Comparison of ENCODE assay signal across 20 mouse cellular contexts in genomic region chr4:40163646-40164045, GRCm38 (mm10). TPM values are rescaled to one million over a fixed set of nuclear protein-coding genes. Genes with fewer than 3 reads are reported as not detected.
DNase-seq lines count a peak whose midpoint lies in the region; ATAC-seq lines count a peak whose summit lies in the region.
"Had no signal": no experiment of that assay in that cellular context is flagged by ENCODE, and none has a peak within 500 bp of the region (broad histone marks: within the 10 kb centered on the region; RNA-seq: fewer than 3 reads in every experiment).

No protein-coding gene starts in this region.

- H3K9me3 ChIP-seq in intestine, embryonic 15.5 days: no peaks in the 10 kb centered on the region
- H3K9me3 ChIP-seq: embryonic facial prominence, embryonic 12.5 days; heart, embryonic 15.5 days had no signal

- ATAC-seq in intestine, embryonic 15.5 days: no peak
- ATAC-seq: forebrain, embryonic 16.5 days had no signal

- H3K27ac ChIP-seq in intestine, embryonic 15.5 days: no peak overlapping the region
- H3K27ac ChIP-seq: embryonic facial prominence, embryonic 12.5 days; forebrain, embryonic 12.5 days; heart, adult 2 months; heart, embryonic 15.5 days; hindbrain, embryonic 14.5 days had no signal

- H3K4me1 ChIP-seq in intestine, embryonic 15.5 days (replicated peaks): no peaks in the 10 kb centered on the region
- H3K4me1 ChIP-seq: embryonic facial prominence, embryonic 12.5 days; forebrain, embryonic 12.5 days; heart, embryonic 15.5 days had no signal

- no peaks in the 10 kb centered on the region for H3K27me3 ChIP-seq in intestine, embryonic 15.5 days (replicated peaks)
- H3K27me3 ChIP-seq: embryonic facial prominence, embryonic 12.5 days; forebrain, embryonic 12.5 days; heart, embryonic 15.5 days had no signal

- peak; percentile 57 to 59 for DNase-seq in cerebellum, postnatal 10 days
- DNase-seq in cerebellum, adult 11 months: no peak
- DNase-seq in left cerebral cortex, postnatal 4 days: peak; percentile 42
- no peak for DNase-seq in left cerebral cortex, adult 8-10 months (ENCODE audit: low spot score in 2 of 2)
- DNase-seq in CD4-positive helper T cell, adult 2 months (ENCODE audit: low read depth, low spot score): peak; percentile 21
- DNase-seq in retina, embryonic 14.5 days (ENCODE audit: low spot score): peak; percentile 38
- DNase-seq: adrenal gland, postnatal 10 days; cerebellum, adult 11-12 months; cerebellum, adult 9-10 months; embryo, embryonic 11 days; gastrocnemius, postnatal 14 days; heart, adult 2 months; heart, postnatal 14 days had no signal

- no peak overlapping the region for H3K4me2 ChIP-seq in intestine, embryonic 15.5 days (replicated peaks)
- H3K4me2 ChIP-seq: embryonic facial prominence, embryonic 12.5 days; forebrain, embryonic 12.5 days; heart, embryonic 11.5 days; heart, embryonic 15.5 days; hindbrain, embryonic 14.5 days had no signal

- H3K9ac ChIP-seq in intestine, embryonic 15.5 days: no peak overlapping the region
- H3K9ac ChIP-seq: embryonic facial prominence, embryonic 12.5 days; forebrain, embryonic 12.5 days; heart, embryonic 15.5 days; hindbrain, embryonic 14.5 days had no signal

- H3K36me3 ChIP-seq in intestine, embryonic 15.5 days: peaks cover 6% of the 10 kb centered on the region; the same call in 1 of the 2 replicates

- intact Hi-C loops in left cerebral cortex, postnatal 4 days (cut with DNase I): no loop called here

- no peak overlapping the region for H3K4me3 ChIP-seq in intestine, embryonic 15.5 days (replicated peaks)
- H3K4me3 ChIP-seq: embryonic facial prominence, embryonic 12.5 days; forebrain, embryonic 12.5 days; heart, adult 2 months; heart, embryonic 15.5 days had no signal

- 92% methylated on average over 10 of the region's 10 CpGs for WGBS in intestine, embryonic 15.5 days

RNA-seq across cellular contexts. Expression of gene Aco1, which starts 20.8 kb away (rescaled TPM):
- total RNA-seq in left cerebral cortex, postnatal 4 days (2021): 10 to 100 TPM; 60.1 to 64.1 TPM
- 10 to 100 TPM; 30.0 to 32.8 (median 31.5) TPM for total RNA-seq in left cerebral cortex, adult 8-10 months (2022)
- polyA plus RNA-seq in intestine, embryonic 15.5 days (2015; fragmentation: Nextera tagmentation; extraction: Ambion mirVana): 66.9 and 68.1 TPM in 2 replicates

Comparison
In these comparisons a context has a peak if more than half of its experiments do, and no peak if none do; other contexts are left out.
1. DNase-seq: peak in cerebellum, postnatal 10 days (2 of 2), left cerebral cortex, postnatal 4 days (single experiment), CD4-positive helper T cell, adult 2 months (single experiment) and retina, embryonic 14.5 days (single experiment); none in cerebellum, adult 11 months (single experiment) and left cerebral cortex, adult 8-10 months (0 of 2).